Mouse (Mus musculus) gastrocnemius, postnatal 10 days (tissue): Measurements from ENCODE around the gene Stom. TPM values are rescaled to one million over a fixed set of nuclear protein-coding genes. Genes with fewer than 3 reads are reported as not detected.

Source experiments
- DNase-seq: peaks from one replicate; pipeline ENCODE4 v3.0.0; 2021; ENCODE audit warnings: mixed read lengths
- long read RNA-seq, 2 experiments: library from polyadenylated mRNA; stranded (forward); transcript quantifications; one replicate each; pipeline ENCODE4 v2.0.0; 2021
- total RNA-seq, 2 experiments: library from RNA; stranded (reverse); gene quantifications; 2 replicates each; pipeline ENCODE4 v1.2.3; 2021

The Stom gene
- total RNA-seq = 10 to 100 TPM; 24.3 to 30.7 TPM
- long read RNA-seq, experiment 1, transcript Stom-201 (7 exons, 2,787 nt) = major isoform, 53 of 57 reads
- long read RNA-seq, experiment 1, partial matches to known transcripts = 3 of 57 reads
- long read RNA-seq, experiment 1, other reads (novel, unspliced or antisense) = 1 of 57 reads
- long read RNA-seq, experiment 2, transcript Stom-201 (7 exons, 2,787 nt) = major isoform, 31 of 36 reads
- long read RNA-seq, experiment 2, partial matches to known transcripts = 2 of 36 reads
- long read RNA-seq, experiment 2, other reads (novel, unspliced or antisense) = 3 of 36 reads

- peak; percentile 100 for DNase-seq
Observed at GRCm38 (mm10) chr2:35336388-35337280, at the start of gene Stom. Stom (minus strand) TSS chr2:35336976.

GRCm38 (mm10) chr2:35385441-35385871 lies 48.7 kb upstream of the Stom start:
- no peak for DNase-seq

GRCm38 (mm10) chr2:35379306-35379705 lies 42.5 kb upstream of the Stom start:
- DNase-seq = no peak

- no peak for DNase-seq
Observed at GRCm38 (mm10) chr2:35377600-35377999, 40.8 kb upstream of the Stom start.

- DNase-seq = peak; percentile 30
Observed at GRCm38 (mm10) chr2:35373003-35373402, 36.2 kb upstream of the Stom start.

GRCm38 (mm10) chr2:35370686-35371085 lies 33.9 kb upstream of the Stom start:
- no peak for DNase-seq

- DNase-seq = no peak
Observed at GRCm38 (mm10) chr2:35367629-35368028, 30.9 kb upstream of the Stom start, which contains the start of gene 4930568D16Rik. 4930568D16Rik (minus strand) TSS chr2:35367729.

GRCm38 (mm10) chr2:35349184-35349583 lies 12.4 kb upstream of the Stom start:
- no peak for DNase-seq

GRCm38 (mm10) chr2:35345984-35346383 lies 9.2 kb upstream of the Stom start:
- no peak for DNase-seq

GRCm38 (mm10) chr2:35342605-35343004 lies 5.8 kb upstream of the Stom start:
- no peak for DNase-seq

GRCm38 (mm10) chr2:35338707-35339106 lies 1.9 kb upstream of the Stom start:
- peak; percentile 32 for DNase-seq

- no peak for DNase-seq
Observed at GRCm38 (mm10) chr2:35338036-35338435, 1.3 kb upstream of the Stom start.

- DNase-seq = no peak
Observed at GRCm38 (mm10) chr2:35337419-35337818, 643 bp upstream of the Stom start.

GRCm38 (mm10) chr2:35335620-35336019 lies 1.2 kb downstream of the Stom start:
- DNase-seq = no peak

GRCm38 (mm10) chr2:35333670-35334069 lies 3.1 kb downstream of the Stom start:
- DNase-seq = no peak

GRCm38 (mm10) chr2:35331205-35331604 lies 5.6 kb downstream of the Stom start:
- DNase-seq = no peak

- no peak for DNase-seq
Observed at GRCm38 (mm10) chr2:35329061-35329460, 7.7 kb downstream of the Stom start.

GRCm38 (mm10) chr2:35328064-35328792 lies 8.5 kb downstream of the Stom start:
- no peak for DNase-seq

GRCm38 (mm10) chr2:35327583-35327982 lies 9.2 kb downstream of the Stom start:
- no peak for DNase-seq

- no peak for DNase-seq
Observed at GRCm38 (mm10) chr2:35326931-35327330, 9.8 kb downstream of the Stom start.

- DNase-seq = no peak
Observed at GRCm38 (mm10) chr2:35325930-35326329, 10.8 kb downstream of the Stom start.

- DNase-seq = no peak
Observed at GRCm38 (mm10) chr2:35322404-35323164, 14.2 kb downstream of the Stom start.
